Mouse (Mus musculus): Measurements from ENCODE around the gene Msto1.
"Not testable (repeated sequence)": the region's sequence is repeated elsewhere in the genome, so short reads cannot be mapped to it uniquely, and the experiment has no call there.

- TF ChIP-seq CTCF (conservative IDR thresholded peaks at IDR 0.05 in 1 of 2, IDR thresholded peaks at IDR 0.05 in 1 of 2; ENCODE audit: low read depth in 2 of 2, low read length in 2 of 2); RAD21 (IDR thresholded peaks at IDR 0.05; ENCODE audit: low read depth, low read length); MAFK (IDR thresholded peaks at IDR 0.05; ENCODE audit: insufficient replicate concordance, low read length); HCFC1 (IDR thresholded peaks at IDR 0.05; ENCODE audit: low read depth, low read length); ZKSCAN1 (IDR thresholded peaks at IDR 0.05; ENCODE audit: borderline replicate concordance, low read depth, low read length); PAX5 (IDR thresholded peaks at IDR 0.05; ENCODE audit: low read length); USF1 (IDR thresholded peaks at IDR 0.05; ENCODE audit: low read depth, low read length); POLR2A (IDR thresholded peaks at IDR 0.05; ENCODE audit: low read depth, low read length); EP300 (IDR thresholded peaks at IDR 0.05; ENCODE audit: low read length); KAT2A (IDR thresholded peaks at IDR 0.05; ENCODE audit: insufficient replicate concordance, low read length); MYC (IDR thresholded peaks at IDR 0.05; ENCODE audit: low read depth, low read length); MAX (IDR thresholded peaks at IDR 0.05; ENCODE audit: low read length); ZNF384 (IDR thresholded peaks at IDR 0.05; ENCODE audit: low read depth, low read length); ZMIZ1 (IDR thresholded peaks at IDR 0.05; ENCODE audit: low read depth, low read length): not testable (repeated sequence)
Measured at GRCm38 (mm10) chr3:88866735-88867134, 47.1 kb downstream of the Msto1 start.
